Mouse (Mus musculus): ENCODE results near the gene Lrrtm4.

DNA sequence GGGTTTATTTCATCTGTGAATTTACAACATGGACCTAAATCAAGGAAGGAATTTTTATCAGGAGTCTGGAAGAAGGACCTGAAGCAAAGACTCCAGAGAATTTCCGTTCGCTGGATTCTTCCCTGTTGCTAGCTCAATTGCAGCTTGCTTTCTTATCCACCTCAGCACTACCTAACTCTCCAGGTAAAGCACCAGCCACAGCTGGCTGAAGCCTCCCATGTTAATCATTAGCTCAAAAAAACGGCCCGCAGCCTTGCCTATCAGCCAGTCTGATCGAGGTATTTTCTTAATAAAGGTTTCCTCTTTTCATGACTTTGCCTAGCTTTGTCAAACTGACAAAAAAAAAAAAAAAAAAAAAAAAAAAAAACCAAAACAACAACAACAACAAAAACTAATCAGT is 805.1 kb downstream of the Lrrtm4 start:
- TF ChIP-seq POLR2A (IDR thresholded peaks at IDR 0.05; ENCODE audit: insufficient read depth, low read length) (no peak), CTCF (IDR thresholded peaks at IDR 0.05; ENCODE audit: low read depth, low read length) (no peak), EP300 (IDR thresholded peaks at IDR 0.05; ENCODE audit: insufficient read depth, low read depth, low read length) (no peak)

All from ES-Bruce4 (cell line).